Mouse (Mus musculus): Measurements from ENCODE around the gene Olfr1006.
"Not testable (repeated sequence)": the region's sequence is repeated elsewhere in the genome, so short reads cannot be mapped to it uniquely, and the experiment has no call there.

Olfr1006 gene

GRCm38 (mm10) chr2:85678667-85679066 is at the start of gene Olfr1006:
Olfr1006 (minus strand) TSS chr2:85678767.
- no peak for DNase-seq (ENCODE audit: low spot score)

DNA sequence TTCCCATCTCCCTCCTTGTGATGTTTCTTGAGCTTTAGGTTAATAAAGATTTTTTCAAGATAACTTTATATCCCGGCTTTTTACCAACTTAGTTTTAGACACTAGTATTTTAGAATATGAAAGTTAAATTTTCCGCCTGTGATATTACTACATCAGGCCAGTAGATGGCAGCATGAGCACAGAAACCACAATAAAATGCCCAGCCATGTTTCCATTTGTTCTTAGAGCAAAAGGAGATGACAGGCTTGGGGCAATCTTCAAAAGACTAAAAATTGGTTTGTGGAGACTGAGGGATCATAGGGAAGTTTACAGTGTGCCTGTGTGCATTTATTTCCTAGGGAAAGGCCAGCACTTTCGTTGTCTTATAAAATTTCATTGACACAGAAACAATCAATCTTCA is 47.2 kb upstream of the Olfr1006 start:
- no peak for DNase-seq (ENCODE audit: low spot score)

DNA sequence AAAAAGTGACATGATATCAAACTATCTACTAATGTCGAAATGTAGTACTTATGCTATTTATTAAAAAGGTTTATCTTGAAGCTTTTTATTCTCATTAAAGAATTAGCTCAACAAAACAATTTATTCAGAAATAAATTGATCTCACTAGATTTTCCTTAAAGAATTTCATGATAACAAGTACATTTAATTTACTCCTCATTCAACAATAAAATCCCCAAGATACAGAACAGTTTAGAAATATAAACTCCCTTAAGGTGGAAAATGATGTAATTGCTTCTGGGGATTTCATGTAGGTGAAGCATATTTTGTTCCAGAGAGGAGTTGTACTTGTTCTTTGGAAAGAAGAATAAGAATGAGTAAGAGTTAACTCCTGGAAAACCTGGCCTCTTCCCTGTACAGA is 36.6 kb upstream of the Olfr1006 start, which contains the start of gene Olfr1009:
Olfr1009 (plus strand) TSS at position 301 of the 400 bp plus-strand sequence.
- DNase-seq (ENCODE audit: low spot score): no peak

DNA sequence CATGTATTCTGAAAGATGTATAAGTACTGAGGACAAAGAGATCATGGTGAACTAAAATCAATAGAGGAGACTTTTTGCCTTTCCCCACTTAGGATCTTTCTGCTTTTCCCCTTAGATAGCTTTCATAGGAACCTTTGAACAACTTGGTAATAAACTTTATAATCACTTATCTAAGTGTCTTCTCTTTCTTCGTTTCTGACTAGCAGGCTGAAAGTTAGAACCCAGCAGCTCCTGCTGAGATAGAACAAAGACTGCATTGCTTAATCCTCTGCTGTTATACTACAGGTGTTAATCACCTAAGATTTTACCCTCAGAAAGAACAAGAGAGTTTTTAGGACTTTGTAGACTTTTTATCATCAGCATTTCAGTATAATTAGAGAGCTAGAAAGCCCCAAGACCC is 32.6 kb upstream of the Olfr1006 start:
- DNase-seq (ENCODE audit: low spot score): no peak

DNA sequence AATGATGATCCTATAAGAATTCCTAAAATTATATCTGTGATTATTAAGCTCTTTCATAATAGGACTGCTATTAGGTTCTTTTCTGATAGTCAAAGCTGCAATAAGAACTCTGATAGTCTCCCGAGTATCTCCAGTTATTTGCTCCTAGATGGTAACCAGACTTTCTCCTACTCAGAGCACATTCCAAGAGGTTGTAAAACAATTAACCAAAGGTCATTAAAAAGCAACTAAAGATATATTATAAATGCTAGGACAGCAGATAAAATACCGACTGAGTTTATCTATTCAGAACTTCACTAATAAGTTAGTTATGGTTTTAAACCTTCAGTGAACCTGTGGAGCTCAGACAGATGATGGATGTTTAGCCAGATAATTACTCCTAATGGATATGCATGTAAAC is 32.1 kb upstream of the Olfr1006 start:
- not testable (repeated sequence) for DNase-seq (ENCODE audit: low spot score)

DNA sequence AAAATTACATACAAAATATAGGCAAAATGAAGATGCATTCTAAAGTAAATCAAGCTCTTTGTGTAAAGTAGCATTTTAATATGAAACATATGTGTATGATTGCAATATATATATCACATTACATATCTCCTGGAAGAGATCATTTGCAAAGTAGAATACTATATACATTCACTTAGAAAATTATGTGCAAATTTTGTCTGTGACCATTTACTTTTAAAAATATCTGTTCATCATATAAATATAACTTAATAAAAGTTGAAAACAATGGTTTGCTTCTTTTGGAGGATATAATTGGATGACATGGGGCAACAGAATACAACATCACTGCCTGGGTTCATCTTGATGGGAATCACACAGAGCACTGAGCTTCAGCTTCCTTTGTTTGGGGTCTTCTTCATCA is 10.6 kb upstream of the Olfr1006 start, which contains the start of gene Olfr1008:
Olfr1008 (plus strand) TSS at position 301 of the 400 bp plus-strand sequence.
- DNase-seq (ENCODE audit: low spot score): no peak

GRCm38 (mm10) chr2:85664355-85664754 is 14.2 kb downstream of the Olfr1006 start, which contains the start of gene Olfr154:
Olfr154 (minus strand) TSS chr2:85664455.
- not testable (repeated sequence) for DNase-seq (ENCODE audit: low spot score)

DNA sequence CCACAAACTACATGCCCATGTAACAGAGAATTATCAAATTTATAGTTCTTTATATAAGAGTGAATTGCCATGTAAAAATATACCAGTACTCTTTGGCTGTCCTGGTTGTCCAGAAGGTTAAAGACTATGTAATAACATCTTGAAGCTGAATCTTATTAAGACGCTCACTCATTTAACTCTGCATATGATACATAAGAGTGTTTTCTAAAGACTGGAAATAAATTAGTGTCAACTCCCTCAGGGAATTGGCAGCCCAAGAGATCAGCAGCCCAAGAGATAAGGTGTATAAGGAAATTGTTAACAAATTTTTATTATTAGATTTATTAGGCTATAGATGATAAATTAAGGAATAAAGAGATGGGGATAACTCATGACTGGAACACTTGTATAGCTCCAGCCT is 28.0 kb downstream of the Olfr1006 start, which contains the start of gene Olfr1002:
Olfr1002 (minus strand) TSS at position 101 of the 400 bp plus-strand sequence.
- no peak for DNase-seq (ENCODE audit: low spot score)
